Mouse (Mus musculus) adrenal gland, postnatal 36 days (tissue): ENCODE measurements around the gene Cldn34a. TPM values are rescaled to one million over a fixed set of nuclear protein-coding genes. Genes with fewer than 3 reads are reported as not detected.
"Not testable (repeated sequence)": the region's sequence is repeated elsewhere in the genome, so short reads cannot be mapped to it uniquely, and the experiment has no call there.

Experiments used
- DNase-seq, 2 experiments: peaks; one replicate each; pipeline ENCODE4 v3.0.0; 2021; ENCODE audit warnings: mixed read lengths in 1 of 2
- long read RNA-seq, 2 experiments: library from polyadenylated mRNA; stranded (forward); transcript quantifications; one replicate each; pipeline ENCODE4 v2.0.0; 2021; ENCODE audit warnings: borderline sequencing depth in 2 of 2
- total RNA-seq, 2 experiments: library from RNA; stranded (reverse); gene quantifications; 2 replicates each; pipeline ENCODE4 v1.2.3; 2021

Gene Cldn34a
- not detected for total RNA-seq
- long read RNA-seq, experiment 1, result 0 reads
- long read RNA-seq, experiment 2, result 0 reads

- DNase-seq, result no peak
Measured at GRCm38 (mm10) chrX:152563034-152563433, at the start of gene Cldn34a. Gene Cldn34a (plus strand): TSS chrX:152563334.

- not testable (repeated sequence) for DNase-seq
Measured at GRCm38 (mm10) chrX:152518611-152519010, 44.5 kb upstream of the Cldn34a start.

GRCm38 (mm10) chrX:152545736-152546135, 17.4 kb upstream of the Cldn34a start:
- DNase-seq, result no peak

DNA sequence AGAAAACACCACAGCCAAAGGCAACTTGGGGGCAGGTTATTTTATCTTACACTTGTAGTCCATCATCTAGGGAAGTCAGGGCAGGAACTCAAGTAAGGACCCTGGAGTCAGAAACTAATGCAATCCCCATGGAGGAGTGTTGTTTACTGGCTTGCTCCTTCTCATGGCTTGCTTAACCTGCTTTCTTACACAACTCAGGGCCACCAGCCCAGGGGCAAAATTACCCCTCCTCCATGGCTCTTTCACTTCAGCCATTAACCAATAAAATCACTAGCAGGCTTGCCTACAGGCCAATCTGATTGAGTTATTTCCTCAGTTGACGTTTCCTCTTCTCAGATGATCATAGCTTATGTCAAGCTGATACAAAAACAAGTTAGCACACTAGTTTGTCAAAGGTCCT, 15.0 kb upstream of the Cldn34a start:
- no peak for DNase-seq

DNA sequence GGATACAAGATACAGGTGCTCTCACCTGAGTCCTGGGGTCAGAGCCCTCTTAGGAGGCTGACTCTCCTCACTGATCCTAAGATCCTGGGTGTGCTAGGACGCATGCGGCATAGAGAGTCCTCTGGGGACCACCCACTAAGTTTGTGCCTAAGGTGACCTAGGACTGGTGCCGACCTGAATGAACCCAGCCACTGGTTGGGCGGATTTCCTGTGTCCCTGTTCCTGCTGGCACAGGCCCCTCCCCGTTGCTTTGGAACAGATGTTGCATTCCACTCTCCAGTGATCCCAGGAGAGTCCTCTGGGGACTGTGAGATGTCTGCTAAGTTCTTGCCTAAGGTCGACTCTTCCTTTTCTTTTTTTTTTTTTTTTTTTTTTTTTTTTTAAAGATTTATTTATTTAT, 5.7 kb upstream of the Cldn34a start:
- no peak for DNase-seq

Other genes starting within 250 kb of the Cldn34a start
- 1 to 10 TPM; 8.7 to 9.8 TPM for gene Kantr, start 235.8 kb upstream of the Cldn34a start, total RNA-seq
- gene Tspyl2, start 220.9 kb upstream of the Cldn34a start, total RNA-seq, result 10 to 100 TPM; 43.3 to 53.9 TPM
- 1 to 10 TPM; 2.0 TPM for gene Gpr173, start 194.6 kb upstream of the Cldn34a start, total RNA-seq
- 10 to 100 TPM in 1 of 2 experiments, 1 to 10 TPM in 1; 5.7 to 10.2 TPM for gene Shroom2, start 206.1 kb downstream of the Cldn34a start, total RNA-seq
- not detected for gene Gpr143, start 218.6 kb downstream of the Cldn34a start, total RNA-seq